Mouse (Mus musculus) CH12.LX (cell line): ENCODE results near the gene Stk36. TPM values are rescaled to one million over a fixed set of nuclear protein-coding genes. Genes with fewer than 3 reads are reported as not detected.
A peak's percentile ranks its signal among the peaks of the same experiment; 100 is the strongest.

ENCODE experiments used
- DNase-seq: peaks from one replicate; pipeline ENCODE4 v3.0.0-alpha.2; 2013; ENCODE audit errors: extremely low read depth
- H3K27ac ChIP-seq: 2 replicates; pipeline ENCODE4 v1.5.1; 2012; ENCODE audit warnings: low read depth, mild to moderate bottlenecking, control low read depth, moderate library complexity; ENCODE audit not compliant: insufficient read depth
- H3K27me3 ChIP-seq: replicated peaks from 2 replicates; pipeline ENCODE3; 2012; ENCODE audit warnings: inconsistent platforms
- H3K36me3 ChIP-seq, 2 experiments: replicated peaks in 1 of 2; 2 replicates each; pipeline versions ENCODE3 to v1.6.1; 2012; ENCODE audit warnings: inconsistent platforms in 1 of 2, low read length in 1 of 2, mild to moderate bottlenecking in 1 of 2, mixed read lengths in 1 of 2, moderate library complexity in 1 of 2; ENCODE audit not compliant: control insufficient read depth in 1 of 2, insufficient read depth in 1 of 2
- H3K4me1 ChIP-seq, 2 experiments: 2 replicates each; pipeline ENCODE4 v1.6.1; 2012; ENCODE audit warnings: inconsistent platforms in 1 of 2, moderate library complexity in 1 of 2; ENCODE audit not compliant: insufficient read depth in 2 of 2, control insufficient read depth in 1 of 2
- H3K4me2 ChIP-seq: 2 replicates; pipeline ENCODE4 v1.6.1; 2012; ENCODE audit warnings: low read depth, mild to moderate bottlenecking, control low read depth; ENCODE audit not compliant: poor library complexity, insufficient read depth, severe bottlenecking
- H3K4me3 ChIP-seq, 3 experiments: fragments of 150-350 bp in 1 of 3; sonication (generic) in 1 of 3; replicated peaks in 1 of 3; 2 replicates each; pipeline versions ENCODE3 to v1.5.1; 2011 to 2012; ENCODE audit warnings: low read depth in 2 of 3, low read length in 2 of 3, mild to moderate bottlenecking in 2 of 3, moderate library complexity in 2 of 3, control low read depth in 1 of 3, improper control_type of control experiment in 1 of 3, inconsistent platforms in 1 of 3, mixed read lengths in 1 of 3; ENCODE audit not compliant: poor library complexity in 1 of 3
- H3K79me2 ChIP-seq: replicated peaks from 2 replicates; pipeline ENCODE4 v1.6.1; 2012; ENCODE audit warnings: mild to moderate bottlenecking, moderate library complexity; ENCODE audit not compliant: control insufficient read depth, poor library complexity, insufficient read depth, severe bottlenecking; ENCODE audit errors: extremely low read depth
- H3K9ac ChIP-seq: 2 replicates; pipeline ENCODE4 v1.6.1; 2012; ENCODE audit warnings: low read depth, mild to moderate bottlenecking, control low read depth, moderate library complexity; ENCODE audit not compliant: insufficient read depth
- H3K9me3 ChIP-seq: replicated peaks from 2 replicates; pipeline ENCODE3; 2012; ENCODE audit warnings: low read length, inconsistent platforms, mixed read lengths
- BHLHE40 ChIP-seq: IDR thresholded peaks from 2 replicates; pipeline ENCODE4 v1.6.1; 2011; ENCODE audit warnings: mild to moderate bottlenecking, low read depth, low read length, improper control_type of control experiment
- CHD1 ChIP-seq: IDR thresholded peaks from 2 replicates; pipeline ENCODE4 v1.6.1; 2012; ENCODE audit warnings: low read depth, low read length, improper control_type of control experiment, inconsistent platforms
- CHD2 ChIP-seq: IDR thresholded peaks from 2 replicates; pipeline ENCODE4 v1.6.1; 2011; ENCODE audit warnings: low read length, improper control_type of control experiment
- CTCF ChIP-seq, 2 experiments: IDR thresholded peaks in 1 of 2; conservative IDR thresholded peaks in 1 of 2; 2 replicates each; pipeline ENCODE4 v1.5.1; 2011 to 2012; ENCODE audit warnings: low read depth in 2 of 2, low read length in 2 of 2, improper control_type of control experiment in 1 of 2, inconsistent platforms in 1 of 2, mild to moderate bottlenecking in 1 of 2, moderate library complexity in 1 of 2
- E2F4 ChIP-seq: IDR thresholded peaks from 2 replicates; pipeline ENCODE4 v1.6.1; 2011; ENCODE audit warnings: low read depth, low read length, improper control_type of control experiment; ENCODE audit not compliant: insufficient replicate concordance
- ELF1 ChIP-seq: IDR thresholded peaks from 2 replicates; pipeline ENCODE4 v1.6.1; 2014; ENCODE audit warnings: low read depth, mild to moderate bottlenecking, inconsistent platforms, low read length, improper control_type of control experiment
- EP300 ChIP-seq: IDR thresholded peaks from 2 replicates; pipeline ENCODE4 v1.6.1; 2011; ENCODE audit warnings: low read length, improper control_type of control experiment
- ETS1 ChIP-seq: conservative IDR thresholded peaks from 2 replicates; pipeline ENCODE4 v1.6.1; 2012; ENCODE audit warnings: low read depth, mild to moderate bottlenecking, inconsistent platforms, low read length, improper control_type of control experiment, moderate library complexity
- GABPA ChIP-seq: IDR thresholded peaks from 2 replicates; pipeline ENCODE4 v1.6.1; 2012; ENCODE audit warnings: low read depth, low read length, improper control_type of control experiment, inconsistent platforms; ENCODE audit not compliant: insufficient replicate concordance
- HCFC1 ChIP-seq: IDR thresholded peaks from 2 replicates; pipeline ENCODE4 v1.6.1; 2012; ENCODE audit warnings: low read depth, mild to moderate bottlenecking, inconsistent platforms, low read length, improper control_type of control experiment
- IRF4 ChIP-seq: IDR thresholded peaks from 2 replicates; pipeline ENCODE4 v1.6.1; 2014; ENCODE audit warnings: low read depth, mild to moderate bottlenecking, inconsistent platforms, low read length, improper control_type of control experiment
- JUN ChIP-seq: IDR thresholded peaks from 2 replicates; pipeline ENCODE4 v1.6.1; 2011; ENCODE audit warnings: low read depth, mild to moderate bottlenecking, low read length, improper control_type of control experiment, moderate library complexity; ENCODE audit not compliant: insufficient read depth
- JUND ChIP-seq: conservative IDR thresholded peaks from 2 replicates; pipeline ENCODE4 v1.6.1; 2011; ENCODE audit warnings: low read depth, low read length, improper control_type of control experiment
- KAT2A ChIP-seq: IDR thresholded peaks from 2 replicates; pipeline ENCODE4 v1.6.1; 2012; ENCODE audit warnings: low read length, improper control_type of control experiment, inconsistent platforms; ENCODE audit not compliant: insufficient replicate concordance
- MAFK ChIP-seq: IDR thresholded peaks from 2 replicates; pipeline ENCODE4 v1.6.1; 2011; ENCODE audit warnings: low read length, improper control_type of control experiment; ENCODE audit not compliant: insufficient replicate concordance
- MAX ChIP-seq: IDR thresholded peaks from 2 replicates; pipeline ENCODE4 v1.6.1; 2011; ENCODE audit warnings: low read length, improper control_type of control experiment
- MAZ ChIP-seq: IDR thresholded peaks from 2 replicates; pipeline ENCODE4 v1.6.1; 2012; ENCODE audit warnings: low read depth, mild to moderate bottlenecking, inconsistent platforms, low read length, improper control_type of control experiment, moderate library complexity
- MEF2A ChIP-seq: IDR thresholded peaks from 2 replicates; pipeline ENCODE4 v1.6.1; 2014; ENCODE audit warnings: low read depth, mild to moderate bottlenecking, inconsistent platforms, low read length, improper control_type of control experiment, borderline replicate concordance
- MXI1 ChIP-seq: IDR thresholded peaks from 2 replicates; pipeline ENCODE4 v1.6.1; 2011; ENCODE audit warnings: mild to moderate bottlenecking, low read depth, low read length, improper control_type of control experiment
- MYC ChIP-seq: IDR thresholded peaks from 2 replicates; pipeline ENCODE4 v1.6.1; 2011; ENCODE audit warnings: low read depth, mild to moderate bottlenecking, improper control_type of control experiment, low read length
- NELFE ChIP-seq: IDR thresholded peaks from 2 replicates; pipeline ENCODE4 v1.6.1; 2011; ENCODE audit warnings: low read depth, low read length, improper control_type of control experiment
- NRF1 ChIP-seq: IDR thresholded peaks from 2 replicates; pipeline ENCODE4 v1.6.1; 2014; ENCODE audit warnings: low read depth, mild to moderate bottlenecking, inconsistent platforms, low read length, improper control_type of control experiment, moderate library complexity
- PAX5 ChIP-seq: IDR thresholded peaks from 2 replicates; pipeline ENCODE4 v1.6.1; 2012; ENCODE audit warnings: low read length, inconsistent platforms, mixed read lengths
- POLR2A ChIP-seq: IDR thresholded peaks from 2 replicates; pipeline ENCODE4 v1.6.1; 2011; ENCODE audit warnings: low read depth, mild to moderate bottlenecking, improper control_type of control experiment, low read length
- POLR2AphosphoS2 ChIP-seq: IDR thresholded peaks from 2 replicates; pipeline ENCODE4 v1.6.1; 2011; ENCODE audit warnings: low read depth, low read length, improper control_type of control experiment
- RAD21 ChIP-seq: IDR thresholded peaks from 2 replicates; pipeline ENCODE4 v1.6.1; 2011; ENCODE audit warnings: low read depth, mild to moderate bottlenecking, low read length, improper control_type of control experiment, moderate library complexity
- RCOR1 ChIP-seq: conservative IDR thresholded peaks from 2 replicates; pipeline ENCODE4 v1.6.1; 2012; ENCODE audit warnings: low read depth, mild to moderate bottlenecking, inconsistent platforms, low read length, improper control_type of control experiment
- SIN3A ChIP-seq: IDR thresholded peaks from 2 replicates; pipeline ENCODE4 v1.6.1; 2012; ENCODE audit warnings: low read length, improper control_type of control experiment, inconsistent platforms
- SMC3 ChIP-seq: IDR thresholded peaks from 2 replicates; pipeline ENCODE4 v1.6.1; 2011; ENCODE audit warnings: low read depth, low read length, improper control_type of control experiment
- TBP ChIP-seq: conservative IDR thresholded peaks from 2 replicates; pipeline ENCODE4 v1.6.1; 2011; ENCODE audit warnings: low read depth, low read length, improper control_type of control experiment
- TCF12 ChIP-seq: IDR thresholded peaks from 2 replicates; pipeline ENCODE4 v1.6.1; 2014; ENCODE audit warnings: low read depth, mild to moderate bottlenecking, inconsistent platforms, low read length, improper control_type of control experiment
- UBTF ChIP-seq: IDR thresholded peaks from 2 replicates; pipeline ENCODE4 v1.6.1; 2012; ENCODE audit warnings: low read depth, mild to moderate bottlenecking, inconsistent platforms, low read length, improper control_type of control experiment, moderate library complexity
- USF1 ChIP-seq: IDR thresholded peaks from 2 replicates; pipeline ENCODE4 v1.6.1; 2014; ENCODE audit warnings: low read depth, mild to moderate bottlenecking, inconsistent platforms, low read length, improper control_type of control experiment
- USF2 ChIP-seq: conservative IDR thresholded peaks from 2 replicates; pipeline ENCODE4 v1.6.1; 2011; ENCODE audit warnings: low read depth, low read length, improper control_type of control experiment
- ZC3H11A ChIP-seq: IDR thresholded peaks from 2 replicates; pipeline ENCODE4 v1.6.1; 2012; ENCODE audit warnings: low read depth, mild to moderate bottlenecking, inconsistent platforms, low read length, improper control_type of control experiment
- ZKSCAN1 ChIP-seq: IDR thresholded peaks from 2 replicates; pipeline ENCODE4 v1.6.1; 2012; ENCODE audit warnings: low read depth, inconsistent platforms, low read length, improper control_type of control experiment, borderline replicate concordance
- ZMIZ1 ChIP-seq: IDR thresholded peaks from 2 replicates; pipeline ENCODE4 v1.6.1; 2012; ENCODE audit warnings: low read depth, mild to moderate bottlenecking, inconsistent platforms, low read length, improper control_type of control experiment
- ZNF384 ChIP-seq: IDR thresholded peaks from 2 replicates; pipeline ENCODE4 v1.6.1; 2012; ENCODE audit warnings: low read depth, low read length, improper control_type of control experiment, inconsistent platforms
- dilution Hi-C: fragments of 300-500 bp; cut with MboI; formaldehyde crosslinking; loops from 2 replicates; pipeline ENCODE4 v1.14.3; 2020; ENCODE audit warnings: low sequenced_read_pairs; ENCODE audit not compliant: extremely low pct_unique_long_range_greater_than_20kb, extremely low pct_ligation_motif_present
- in situ Hi-C: fragments of 300-500 bp; cut with MboI; formaldehyde crosslinking; loops from 3 replicates; pipeline ENCODE4 v1.14.3; 2019; ENCODE audit warnings: low sequenced_read_pairs, low pct_ligation_motif_present, low pct_unique_long_range_greater_than_20kb, mixed read lengths
- polyA plus RNA-seq: library from polyadenylated mRNA; unstranded; fragments of >175 nt; gene quantifications from 2 replicates; pipeline ENCODE4 v1.2.1, GENCODE M21; 2012; ENCODE audit warnings: low read depth; ENCODE audit not compliant: insufficient read length
- total RNA-seq, 2 experiments: library from RNA; depleted of rRNA; stranded (reverse); fragments of 300-350 nt in 1 of 2; fragments of >200 nt in 1 of 2; gene quantifications; 2 replicates each; pipeline ENCODE4 v1.2.3; 2012 to 2014

The Stk36 gene
- total and polyA plus RNA-seq, 3 experiments = 0.40 to 1.8 (median 0.81) TPM

DNA sequence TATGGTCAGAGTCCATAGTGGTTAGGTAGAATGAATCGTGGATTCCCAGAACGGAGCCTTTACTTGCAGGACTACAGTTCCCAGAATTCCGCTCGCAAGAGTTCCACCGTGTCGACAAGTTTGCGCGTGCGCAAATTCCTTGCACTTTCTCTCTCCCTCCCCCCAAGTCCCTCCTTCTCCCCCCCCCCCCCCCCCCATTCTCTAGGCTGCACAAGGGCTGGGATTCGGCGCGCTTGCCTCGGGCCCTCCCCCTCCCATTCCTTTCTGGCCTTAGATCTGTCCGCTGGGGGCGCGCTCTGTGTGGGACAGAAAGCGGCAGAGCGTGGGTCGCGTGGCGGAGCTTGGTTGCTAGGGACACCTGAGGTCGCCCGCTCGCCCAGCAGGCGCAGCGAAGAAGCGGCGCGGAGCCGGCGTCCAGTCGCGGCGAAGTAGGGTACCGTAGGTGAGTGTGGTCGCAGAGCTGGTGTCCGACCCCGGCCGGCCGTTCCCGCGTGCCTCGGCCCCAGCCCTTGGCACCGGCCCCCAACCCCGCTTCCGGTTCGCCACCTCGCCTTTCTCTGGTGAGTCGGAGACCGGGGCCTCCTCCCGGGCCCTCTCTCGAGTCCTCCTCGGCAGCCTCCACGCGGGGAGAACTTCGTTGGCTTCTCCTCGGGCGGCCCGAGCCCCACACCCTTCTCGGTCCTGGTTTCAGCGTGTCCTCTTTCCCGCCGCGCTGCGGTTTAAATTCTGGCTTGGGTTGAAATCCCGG is 60.4 kb downstream of the Stk36 start, which contains the start of gene Ttll4:
Gene Ttll4, plus strand, starts transcription at position 298 of the 748 bp plus-strand sequence.
- DNase-seq = peak; percentile 94

DNA sequence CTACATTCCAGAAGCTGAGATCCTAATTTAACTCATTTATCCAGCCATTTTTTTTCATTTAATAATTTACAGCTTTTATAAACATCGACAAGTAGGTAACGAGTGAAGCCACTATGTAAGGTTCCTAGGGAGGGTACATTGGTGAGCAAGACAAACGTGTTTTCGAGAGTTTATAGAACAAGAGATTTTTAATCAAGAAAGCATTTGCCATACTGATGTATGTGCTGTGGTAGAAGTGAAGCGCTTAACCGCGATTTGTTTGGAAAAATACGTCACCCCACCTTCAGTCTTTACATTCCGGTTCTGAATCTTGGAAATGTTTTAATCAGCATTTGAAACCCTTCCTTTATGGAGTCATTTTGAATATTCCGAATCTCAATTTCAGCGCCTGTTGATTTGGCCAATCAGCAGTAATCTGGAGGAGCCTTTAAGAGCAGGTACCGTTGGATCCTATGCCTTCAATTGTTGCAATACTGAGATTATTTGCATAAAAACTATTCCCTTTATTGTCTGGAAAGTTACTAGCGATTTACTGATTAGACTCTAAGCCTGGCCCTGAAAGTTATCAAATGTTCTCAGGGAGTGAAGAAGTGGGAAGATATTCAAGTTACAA is 61.1 kb downstream of the Stk36 start:
- H3K4me2 ChIP-seq = peak overlapping the region; percentile 95
- peaks cover 0 to 24% of the 10 kb centered on the region in 2 experiments for H3K36me3 ChIP-seq
- H3K79me2 ChIP-seq = peaks cover 23% of the 10 kb centered on the region
- H3K9me3 ChIP-seq = no peaks in the 10 kb centered on the region
- DNase-seq = peak; percentile 39
- dilution Hi-C loops (no loop called here), in situ Hi-C loops (no loop called here)
- H3K27me3 ChIP-seq = no peaks in the 10 kb centered on the region
- peak overlapping the region; percentile 67 to 86 (median 82) for H3K4me3 ChIP-seq
- H3K4me1 ChIP-seq = peaks cover 4 to 37% of the 10 kb centered on the region in 2 experiments; a peak in 3 of 4 replicates
- H3K9ac ChIP-seq = peak overlapping the region; percentile 96
- no peak overlapping the region for H3K27ac ChIP-seq
- TF ChIP-seq PAX5 = no peak
- TF ChIP-seq POLR2A = no peak
- no peak for TF ChIP-seq IRF4
- no peak for TF ChIP-seq GABPA
- peak; percentile 90; the same call in 1 of the 2 replicates for TF ChIP-seq CHD1
- no peak for TF ChIP-seq ZMIZ1
- TF ChIP-seq ZC3H11A = no peak
- TF ChIP-seq ETS1 = no peak
- TF ChIP-seq EP300 = 0 out of 2 replicates have a peak, but pooled peaks have one; percentile 5
- TF ChIP-seq NELFE = 0 out of 2 replicates have a peak, but pooled peaks have one; percentile 28
- no peak for TF ChIP-seq UBTF
- TF ChIP-seq ZKSCAN1 = no peak
- no peak for TF ChIP-seq TCF12
- TF ChIP-seq CHD2 = no peak
- no peak for TF ChIP-seq ZNF384

More for the DNA sequence above, 60.4 kb downstream of the Stk36 start, which contains the start of gene Ttll4:
- H3K4me3 ChIP-seq = peak within 1 kb of the TSS; percentile 67 to 86 (median 82)
- H3K27ac ChIP-seq = no peak within 1 kb of the TSS; the same call in 1 of the 2 replicates
- H3K4me2 ChIP-seq = peak within 1 kb of the TSS; percentile 95
- no peaks in the 10 kb centered on the region for H3K9me3 ChIP-seq
- H3K9ac ChIP-seq = peak within 1 kb of the TSS; percentile 96
- peaks cover 3 to 30% of the 10 kb centered on the region in 2 experiments; a peak in 2 of 4 replicates for H3K4me1 ChIP-seq
- peaks cover 23% of the 10 kb centered on the region for H3K79me2 ChIP-seq
- TF ChIP-seq ELF1 (peak; percentile 71), MXI1 (peak; percentile 96), JUND (no peak), SIN3A (peak; percentile 44), USF1 (no peak), MYC (peak; percentile 56; the same call in 1 of the 2 replicates), ZNF384 (no peak), UBTF (peak; percentile 46), EP300 (no peak), NRF1 (peak; percentile 78), CHD2 (no peak), USF2 (no peak), RAD21 (no peak; the same call in 1 of the 2 replicates), E2F4 (no peak), POLR2A (peak; percentile 78), ZC3H11A (no peak), ETS1 (no peak), GABPA (no peak), POLR2AphosphoS2 (0 out of 2 replicates have a peak, but pooled peaks have one; percentile 16), MAFK (no peak), HCFC1 (peak; percentile 90), CHD1 (no peak), RCOR1 (no peak), MEF2A (no peak), KAT2A (peak; percentile 67; the same call in 1 of the 2 replicates), NELFE (peak; percentile 41; the same call in 1 of the 2 replicates), TBP (no peak), MAZ (peak; percentile 95), ZMIZ1 (peak; percentile 31; the same call in 1 of the 2 replicates), JUN (no peak), IRF4 (no peak), BHLHE40 (peak; percentile 35; the same call in 1 of the 2 replicates), ZKSCAN1 (no peak), PAX5 (no peak), TCF12 (peak; percentile 55; the same call in 1 of the 2 replicates), MAX (peak; percentile 81), SMC3 (no peak), CTCF (conservative IDR thresholded peaks at IDR 0.05 in 1 of 2, IDR thresholded peaks at IDR 0.05 in 1 of 2; ENCODE audit: low read depth in 2 of 2, low read length in 2 of 2) (peak in 1 of 2 experiments; percentile 66; a peak in 2 of 4 replicates)
- peaks cover 0 to 17% of the 10 kb centered on the region in 2 experiments for H3K36me3 ChIP-seq
- in situ Hi-C loops (no loop called here), dilution Hi-C loops (no loop called here)
- no peaks in the 10 kb centered on the region for H3K27me3 ChIP-seq
